Mouse (Mus musculus) midbrain, embryonic 13.5 days (tissue): ENCODE results near the gene Pde3a. TPM values are rescaled to one million over a fixed set of nuclear protein-coding genes. Genes with fewer than 3 reads are reported as not detected.

Experiments used
- ATAC-seq: fragments of 200-750 bp; cut with Nextera tagmentation; 2 replicates; pipeline ENCODE4 v1.8.0; 2017; ENCODE audit warnings: mild to moderate bottlenecking, moderate TSS enrichment, moderate library complexity
- H3K27ac ChIP-seq: fragments of 300-500 bp; sonication (generic); 2 replicates; pipeline ENCODE4 v1.5.1; 2015; ENCODE audit warnings: inconsistent platforms, mild to moderate bottlenecking, moderate library complexity
- H3K27me3 ChIP-seq: fragments of 300-500 bp; sonication (generic); 2 replicates; pipeline ENCODE4 v1.6.1; 2015; ENCODE audit warnings: mild to moderate bottlenecking, inconsistent platforms
- H3K36me3 ChIP-seq: fragments of 300-500 bp; sonication (generic); 2 replicates; pipeline ENCODE4 v1.6.1; 2015; ENCODE audit warnings: mild to moderate bottlenecking, inconsistent platforms
- H3K4me1 ChIP-seq: fragments of 300-500 bp; sonication (generic); replicated peaks from 2 replicates; pipeline ENCODE4 v1.6.1; 2015; ENCODE audit warnings: inconsistent platforms
- H3K4me2 ChIP-seq: fragments of 300-500 bp; sonication (generic); replicated peaks from 2 replicates; pipeline ENCODE4 v1.6.1; 2015; ENCODE audit warnings: moderate library complexity, mild to moderate bottlenecking, inconsistent platforms
- H3K4me3 ChIP-seq: fragments of 300-500 bp; sonication (generic); replicated peaks from 2 replicates; pipeline ENCODE4 v1.5.1; 2015; ENCODE audit warnings: mild to moderate bottlenecking, inconsistent platforms
- H3K9ac ChIP-seq: fragments of 300-500 bp; sonication (generic); replicated peaks from 2 replicates; pipeline ENCODE4 v1.6.1; 2015; ENCODE audit warnings: mild to moderate bottlenecking, inconsistent platforms
- H3K9me3 ChIP-seq: fragments of 300-500 bp; sonication (generic); 2 replicates; pipeline ENCODE4 v1.6.1; 2016; ENCODE audit warnings: mild to moderate bottlenecking, inconsistent platforms
- WGBS: fragments of 180-500 bp; shearing (Covaris S2); methylation state at CpG from one replicate; pipeline ENCODE4 v1.1.7; 2015; 5-methylcytosine and 5-hydroxymethylcytosine counted together
- polyA plus RNA-seq: library from polyadenylated mRNA; unstranded; fragments of >200 nt; fragmentation: Nextera tagmentation; extraction: Ambion mirVana; gene quantifications from 2 replicates; pipeline ENCODE4 v1.2.1, GENCODE M21; 2015

Pde3a gene
- polyA plus RNA-seq, 1 experiment from 2014 or later, result 1.9 TPM

GRCm38 (mm10) chr6:141271133-141271532, 22.1 kb downstream of the Pde3a start:
- H3K9me3 ChIP-seq, result no peaks in the 10 kb centered on the region
- H3K4me2 ChIP-seq, result no peak overlapping the region
- H3K4me3 ChIP-seq, result no peak overlapping the region
- no peak overlapping the region for H3K27ac ChIP-seq
- no peaks in the 10 kb centered on the region for H3K27me3 ChIP-seq
- no peak overlapping the region for H3K9ac ChIP-seq
- no peak for ATAC-seq
- no peaks in the 10 kb centered on the region for H3K36me3 ChIP-seq
- no peaks in the 10 kb centered on the region for H3K4me1 ChIP-seq
- WGBS, result 88% methylated on average over 5 of the region's 5 CpGs

DNA sequence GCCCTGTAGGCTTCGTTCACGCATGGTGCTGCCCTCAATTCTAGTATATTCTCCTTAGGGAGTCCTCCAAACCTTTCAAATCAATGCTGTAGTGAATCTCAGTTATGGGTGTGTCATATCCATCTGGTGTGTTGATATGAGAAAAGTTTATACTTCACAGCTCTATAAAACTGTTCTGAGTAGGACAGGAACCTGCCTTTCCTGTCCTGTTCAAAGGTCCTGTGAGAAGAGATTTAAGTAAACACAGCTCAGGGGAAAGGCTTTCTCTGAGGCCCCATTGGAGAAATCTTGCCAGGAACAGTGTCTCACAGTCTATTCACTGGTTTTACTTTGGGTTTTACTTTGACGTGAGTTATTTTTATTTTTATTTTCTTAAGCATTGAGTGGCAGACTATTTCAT, 22.5 kb downstream of the Pde3a start:
- H3K27ac ChIP-seq, result no peak overlapping the region
- H3K9me3 ChIP-seq, result no peaks in the 10 kb centered on the region
- no peaks in the 10 kb centered on the region for H3K27me3 ChIP-seq
- H3K4me1 ChIP-seq, result no peaks in the 10 kb centered on the region
- no peaks in the 10 kb centered on the region for H3K36me3 ChIP-seq
- no peak for ATAC-seq
- no peak overlapping the region for H3K9ac ChIP-seq
- H3K4me2 ChIP-seq, result no peak overlapping the region
- no peak overlapping the region for H3K4me3 ChIP-seq
- 90% methylated on average over 3 of the region's 3 CpGs for WGBS

- WGBS, result 93% methylated on average over 6 of the region's 6 CpGs
- Histone ChIP-seq H3K27ac (no peak overlapping the region), H3K4me3 (no peak overlapping the region), H3K36me3 (no peaks in the 10 kb centered on the region), H3K4me1 (no peaks in the 10 kb centered on the region), H3K4me2 (no peak overlapping the region), H3K9me3 (no peaks in the 10 kb centered on the region), H3K27me3 (no peaks in the 10 kb centered on the region), H3K9ac (no peak overlapping the region)
- no peak for ATAC-seq
Measured at GRCm38 (mm10) chr6:141273685-141274084, 24.6 kb downstream of the Pde3a start.

GRCm38 (mm10) chr6:141281685-141282084, 32.6 kb downstream of the Pde3a start:
- Histone ChIP-seq H3K4me3 (no peak overlapping the region), H3K36me3 (no peaks in the 10 kb centered on the region), H3K9me3 (no peaks in the 10 kb centered on the region), H3K4me1 (no peaks in the 10 kb centered on the region), H3K9ac (no peak overlapping the region), H3K4me2 (no peak overlapping the region), H3K27ac (no peak overlapping the region), H3K27me3 (no peaks in the 10 kb centered on the region)
- no peak for ATAC-seq
- 85% methylated on average over 3 of the region's 3 CpGs for WGBS

DNA sequence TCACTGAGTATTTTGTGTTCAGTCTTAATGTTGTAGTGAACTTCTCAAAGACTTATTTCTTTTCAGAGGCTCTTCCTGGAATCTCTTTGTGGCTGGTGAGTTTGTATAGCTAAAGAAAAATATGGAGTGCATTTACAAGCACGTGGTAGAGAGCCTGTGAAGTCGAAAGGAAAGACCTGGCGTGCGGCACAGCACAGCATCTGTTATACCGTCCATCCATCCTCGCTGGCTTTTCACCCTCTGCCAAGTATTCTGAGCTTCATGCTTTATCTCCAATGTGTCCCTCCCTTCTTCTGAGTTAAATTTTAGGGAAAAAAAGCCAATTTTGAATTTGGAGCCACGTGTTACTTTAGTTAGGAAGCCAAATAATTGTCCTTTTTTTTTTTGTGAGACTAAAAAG, 33.7 kb downstream of the Pde3a start:
- Histone ChIP-seq H3K4me1 (no peaks in the 10 kb centered on the region), H3K9me3 (no peaks in the 10 kb centered on the region), H3K27me3 (no peaks in the 10 kb centered on the region), H3K27ac (no peak overlapping the region), H3K4me3 (no peak overlapping the region), H3K9ac (no peak overlapping the region), H3K4me2 (no peak overlapping the region), H3K36me3 (no peaks in the 10 kb centered on the region)
- ATAC-seq, result no peak
- 89% methylated on average over 7 of the region's 7 CpGs for WGBS

- Histone ChIP-seq H3K9ac (no peak overlapping the region), H3K4me1 (no peaks in the 10 kb centered on the region), H3K4me2 (no peak overlapping the region), H3K36me3 (no peaks in the 10 kb centered on the region), H3K9me3 (no peaks in the 10 kb centered on the region), H3K27me3 (no peaks in the 10 kb centered on the region), H3K4me3 (no peak overlapping the region), H3K27ac (no peak overlapping the region)
- WGBS, result 89% methylated on average over 2 of the region's 2 CpGs
- no peak for ATAC-seq
Measured at GRCm38 (mm10) chr6:141291195-141291594, 42.1 kb downstream of the Pde3a start.

DNA sequence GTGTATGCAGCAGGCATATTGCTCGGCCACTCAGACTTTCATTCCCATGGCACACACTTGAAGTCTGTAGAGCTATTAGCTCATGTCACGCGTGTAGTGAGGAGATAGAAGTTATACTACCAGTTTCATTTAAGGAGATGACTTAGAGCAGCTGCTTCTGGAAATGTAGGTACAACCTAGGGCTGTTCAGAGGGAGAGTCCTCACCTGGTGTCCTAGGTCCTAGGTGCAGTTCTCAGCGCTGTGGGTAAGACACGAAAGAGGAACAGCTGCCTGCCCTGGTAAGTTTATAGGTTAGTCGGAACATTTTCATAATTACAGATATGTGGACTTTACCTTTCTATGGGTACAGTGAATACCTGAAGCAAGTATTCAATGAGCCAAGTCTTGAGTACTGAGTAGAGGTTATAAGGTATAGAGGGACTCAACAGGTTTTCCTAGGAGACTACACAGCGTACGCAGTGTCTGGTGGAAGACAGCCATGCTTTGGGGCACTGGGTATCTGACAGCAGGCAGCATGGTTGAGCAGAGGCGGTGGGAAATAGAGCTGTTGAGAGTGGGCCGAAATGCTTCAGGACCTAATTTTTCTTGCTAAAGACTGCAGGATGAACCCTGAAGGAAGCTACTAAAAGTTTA, 43.9 kb downstream of the Pde3a start:
- ATAC-seq, result no peak
- WGBS, result 90% methylated on average over 10 of the region's 10 CpGs

DNA sequence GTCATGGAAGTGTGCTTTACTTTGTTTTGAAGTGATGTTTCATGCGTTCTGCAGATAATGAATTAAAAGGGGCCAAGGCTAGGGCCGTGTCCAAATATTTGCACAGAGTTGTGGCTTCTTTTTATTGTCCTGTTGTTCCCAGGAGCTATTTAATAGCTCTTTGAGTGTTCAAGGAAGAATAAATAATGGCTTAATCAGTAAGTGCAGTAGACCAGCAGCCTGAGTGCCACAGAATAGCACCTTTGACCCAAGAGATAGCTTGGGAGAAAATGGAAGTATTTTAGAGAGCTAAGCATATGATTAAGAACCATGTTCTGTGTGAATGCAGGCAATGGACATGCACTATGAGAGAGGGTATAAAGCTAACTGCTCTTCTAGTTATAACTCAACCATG, 44.4 kb downstream of the Pde3a start:
- no peaks in the 10 kb centered on the region for H3K9me3 ChIP-seq
- no peak for ATAC-seq
- H3K27ac ChIP-seq, result no peak overlapping the region
- WGBS, result 35% methylated on average over 2 of the region's 2 CpGs
- no peak overlapping the region for H3K9ac ChIP-seq
- no peaks in the 10 kb centered on the region for H3K36me3 ChIP-seq
- no peaks in the 10 kb centered on the region for H3K27me3 ChIP-seq
- no peak overlapping the region for H3K4me2 ChIP-seq
- no peaks in the 10 kb centered on the region for H3K4me1 ChIP-seq
- H3K4me3 ChIP-seq, result no peak overlapping the region

More for the DNA sequence above, 43.9 kb downstream of the Pde3a start:
- no peak overlapping the region for H3K4me2 ChIP-seq
- no peaks in the 10 kb centered on the region for H3K27me3 ChIP-seq
- no peaks in the 10 kb centered on the region for H3K36me3 ChIP-seq
- no peak overlapping the region for H3K27ac ChIP-seq
- H3K9ac ChIP-seq, result no peak overlapping the region
- no peaks in the 10 kb centered on the region for H3K9me3 ChIP-seq
- no peaks in the 10 kb centered on the region for H3K4me1 ChIP-seq
- H3K4me3 ChIP-seq, result no peak overlapping the region

- Histone ChIP-seq H3K4me1 (no peaks in the 10 kb centered on the region), H3K9me3 (no peaks in the 10 kb centered on the region), H3K27me3 (no peaks in the 10 kb centered on the region), H3K4me2 (no peak overlapping the region), H3K36me3 (no peaks in the 10 kb centered on the region), H3K9ac (no peak overlapping the region), H3K4me3 (no peak overlapping the region), H3K27ac (no peak overlapping the region)
- ATAC-seq, result no peak
- WGBS, result 85% methylated on average over 3 of the region's 3 CpGs
Measured at GRCm38 (mm10) chr6:141295264-141295663, 46.2 kb downstream of the Pde3a start.

- H3K4me1 ChIP-seq, result no peaks in the 10 kb centered on the region
- no peak for ATAC-seq
- H3K27ac ChIP-seq, result no peak overlapping the region
- 92% methylated on average over 14 of the region's 14 CpGs for WGBS
- no peak overlapping the region for H3K4me2 ChIP-seq
- no peaks in the 10 kb centered on the region for H3K36me3 ChIP-seq
- H3K4me3 ChIP-seq, result no peak overlapping the region
- no peak overlapping the region for H3K9ac ChIP-seq
- no peaks in the 10 kb centered on the region for H3K27me3 ChIP-seq
- no peaks in the 10 kb centered on the region for H3K9me3 ChIP-seq
Measured at GRCm38 (mm10) chr6:141301750-141302748, 53.0 kb downstream of the Pde3a start.

GRCm38 (mm10) chr6:141302842-141303241, 53.8 kb downstream of the Pde3a start:
- no peak overlapping the region for H3K27ac ChIP-seq
- H3K4me1 ChIP-seq, result no peaks in the 10 kb centered on the region
- no peak overlapping the region for H3K9ac ChIP-seq
- no peaks in the 10 kb centered on the region for H3K9me3 ChIP-seq
- 83% methylated on average over 4 of the region's 4 CpGs for WGBS
- H3K27me3 ChIP-seq, result no peaks in the 10 kb centered on the region
- no peak overlapping the region for H3K4me2 ChIP-seq
- no peak for ATAC-seq
- H3K36me3 ChIP-seq, result no peaks in the 10 kb centered on the region
- no peak overlapping the region for H3K4me3 ChIP-seq

GRCm38 (mm10) chr6:141307326-141307725, 58.3 kb downstream of the Pde3a start:
- WGBS, result 87% methylated on average over 1 of the region's 1 CpGs
- Histone ChIP-seq H3K27ac (no peak overlapping the region), H3K36me3 (no peaks in the 10 kb centered on the region), H3K9ac (no peak overlapping the region), H3K4me3 (no peak overlapping the region), H3K9me3 (no peaks in the 10 kb centered on the region), H3K4me1 (no peaks in the 10 kb centered on the region), H3K4me2 (no peak overlapping the region), H3K27me3 (no peaks in the 10 kb centered on the region)
- ATAC-seq, result no peak
